Mouse (Mus musculus) spleen, adult 10 weeks (tissue): ENCODE results near the gene 4930432K21Rik. TPM values are rescaled to one million over a fixed set of nuclear protein-coding genes. Genes with fewer than 3 reads are reported as not detected.

ENCODE experiments used
- polyA plus RNA-seq: library from polyadenylated mRNA; stranded (reverse); fragments of 350-450 nt; fragmentation: Illumina TruSeq; extraction: RNeasy Lipid Tissue Mini Kit (QIAGEN cat#74804); gene quantifications from one replicate; pipeline ENCODE4 v1.2.3, GENCODE M21; 2015; ENCODE audit warnings: low replicate concordance; ENCODE audit not compliant: insufficient read depth

The 4930432K21Rik gene
- polyA plus RNA-seq, result 0.68 TPM

GRCm38 (mm10) chr8:84147769-84148530 is at the start of gene 4930432K21Rik, which contains the start of gene Cc2d1a:
Gene 4930432K21Rik, plus strand, starts transcription at chr8:84148025.
Gene Cc2d1a, minus strand, starts transcription at chr8:84147936.

DNA sequence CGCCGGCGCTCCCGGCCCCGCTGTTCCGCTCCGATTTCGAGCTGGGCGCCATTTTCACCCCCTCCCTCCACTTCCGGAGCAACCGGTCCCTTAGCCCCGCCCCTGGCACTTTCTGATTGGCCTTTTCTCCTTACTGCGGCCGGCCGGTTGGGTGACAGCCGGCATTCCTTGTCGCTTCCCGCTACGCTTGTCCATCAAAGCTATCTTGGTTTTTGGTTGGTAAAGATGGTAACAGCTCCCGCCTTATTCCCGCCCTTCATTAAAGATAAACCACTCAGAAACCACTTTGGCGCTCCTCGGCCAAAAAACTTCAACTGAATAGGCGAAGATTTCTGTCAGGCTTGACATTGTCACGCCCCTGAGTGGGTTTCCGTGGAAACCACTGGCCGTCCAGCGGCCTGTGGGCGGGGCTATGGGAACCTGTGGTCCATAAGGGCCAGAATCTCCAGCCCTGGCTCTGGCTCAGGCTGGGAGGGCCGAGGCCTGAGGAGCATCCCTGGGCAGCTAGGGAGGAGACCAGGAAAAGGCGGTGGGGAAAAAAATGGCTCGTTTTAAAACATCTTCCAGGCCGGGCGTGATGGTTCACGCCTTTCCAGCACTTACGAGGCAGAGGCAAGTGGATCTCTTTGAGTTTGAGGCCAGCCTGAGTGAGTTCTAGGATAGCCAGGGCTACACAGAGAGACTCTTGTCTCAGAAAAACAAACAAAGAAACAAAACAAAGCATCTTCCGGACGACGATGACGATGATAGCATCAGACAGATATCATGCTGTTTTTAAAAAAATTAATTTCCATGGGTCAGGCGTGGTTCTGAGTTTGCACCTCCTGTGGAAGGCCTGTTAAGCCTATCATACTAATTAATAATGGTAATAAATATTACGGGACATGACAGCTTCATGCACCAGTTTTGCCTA is 42.9 kb upstream of the 4930432K21Rik start, which contains the start of gene Dcaf15:
TSS of gene Dcaf15 (minus strand) at position 72 of the 913 bp plus-strand sequence.

GRCm38 (mm10) chr8:84125656-84126055 is 22.2 kb upstream of the 4930432K21Rik start, which contains the start of gene Podnl1:
Gene Podnl1, plus strand, starts transcription at chr8:84125989.

DNA sequence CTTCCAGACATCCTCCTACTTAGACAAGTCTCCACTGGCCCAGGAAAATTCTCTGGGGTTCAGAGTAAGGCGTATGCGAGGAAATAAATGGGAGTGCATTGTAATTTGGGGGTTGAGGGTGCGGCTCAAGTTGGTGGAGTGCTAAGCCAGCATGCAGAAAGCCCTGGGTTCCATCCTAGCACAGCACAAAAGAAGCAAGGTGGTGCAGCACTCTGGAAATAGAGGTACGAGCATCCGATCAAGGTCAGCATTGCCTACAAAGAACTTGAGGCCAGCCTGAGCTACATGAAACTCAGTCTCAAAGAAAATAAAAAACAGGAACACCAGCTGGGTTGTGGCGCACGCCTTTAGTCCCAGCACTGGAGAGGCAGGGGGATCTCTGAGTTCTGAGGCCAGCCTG is 37.3 kb downstream of the 4930432K21Rik start, which contains the start of gene Nanos3:
TSS of gene Nanos3 (minus strand) at position 101 of the 400 bp plus-strand sequence.

Other genes starting within 250 kb of the 4930432K21Rik start
- 7.0 TPM for gene Adgrl1, start 247.9 kb upstream of the 4930432K21Rik start, polyA plus RNA-seq
- 1.3 TPM for gene Gm10644, start 192.8 kb upstream of the 4930432K21Rik start, polyA plus RNA-seq
- gene Asf1b, start 192.5 kb upstream of the 4930432K21Rik start, polyA plus RNA-seq, result 20.3 TPM
- 31.7 TPM for gene Prkaca, start 175.0 kb upstream of the 4930432K21Rik start, polyA plus RNA-seq
- gene Samd1, start 150.4 kb upstream of the 4930432K21Rik start, polyA plus RNA-seq, result 27.6 TPM
- gene 1700067K01Rik, start 146.5 kb upstream of the 4930432K21Rik start, polyA plus RNA-seq, result 0.57 TPM
- not detected for gene 2210011C24Rik, start 135.9 kb upstream of the 4930432K21Rik start, polyA plus RNA-seq
- gene Palm3, start 126.6 kb upstream of the 4930432K21Rik start, polyA plus RNA-seq, result 0.30 TPM
- 60.8 TPM for gene Il27ra, start 105.4 kb upstream of the 4930432K21Rik start, polyA plus RNA-seq
- not detected for gene Rln3, start 103.0 kb upstream of the 4930432K21Rik start, polyA plus RNA-seq
- 2.0 TPM for gene Gm10643, start 82.9 kb upstream of the 4930432K21Rik start, polyA plus RNA-seq
- 10.4 TPM for gene Rfx1, start 81.2 kb upstream of the 4930432K21Rik start, polyA plus RNA-seq
- gene Dcaf15, start 43.3 kb upstream of the 4930432K21Rik start, polyA plus RNA-seq, result 17.1 TPM
- 4.2 TPM for gene Podnl1, start 22.0 kb upstream of the 4930432K21Rik start, polyA plus RNA-seq
- 5.1 TPM for gene Cc2d1a, start 89 bp upstream of the 4930432K21Rik start, polyA plus RNA-seq
- not detected for gene Nanos3, start 37.2 kb downstream of the 4930432K21Rik start, polyA plus RNA-seq
- gene Zswim4, start 89.0 kb downstream of the 4930432K21Rik start, polyA plus RNA-seq, result 1.9 TPM
- gene D8Ertd738e, start 101.7 kb downstream of the 4930432K21Rik start, polyA plus RNA-seq, result 66.9 TPM
- gene Mri1, start 109.3 kb downstream of the 4930432K21Rik start, polyA plus RNA-seq, result 18.2 TPM
- gene Ccdc130, start 122.4 kb downstream of the 4930432K21Rik start, polyA plus RNA-seq, result 21.0 TPM
- 1.6 TPM for gene Cacna1a, start 240.4 kb downstream of the 4930432K21Rik start, polyA plus RNA-seq